Mouse (Mus musculus): Measurements from ENCODE around the gene Foxd4.

The Foxd4 gene

GRCm38 (mm10) chr19:24875129-24875870 lies 25.7 kb downstream of the Foxd4 start, which contains the start of gene Gm10053:
Gene Gm10053, plus strand, starts transcription at chr19:24875686.
- in situ Hi-C loops (cut with MboI, MseI): loop anchor here (25.0 kb wide), 1 partner anchor 737 kb away; the partner anchor contains the start of gene Dmrt3

- in situ Hi-C loops (cut with MboI, MseI): loop anchor here (5.0 kb wide), 1 partner anchor 157 kb away; no protein-coding TSS in a partner anchor
Measured at GRCm38 (mm10) chr19:24873873-24874272, 27.1 kb downstream of the Foxd4 start.

GRCm38 (mm10) chr19:24871037-24871635 lies 29.9 kb downstream of the Foxd4 start:
- in situ Hi-C loops (cut with MboI, MseI): loop anchor here (5.0 kb wide), 1 partner anchor 154 kb away; no protein-coding TSS in a partner anchor

GRCm38 (mm10) chr19:24865436-24865835 lies 35.6 kb downstream of the Foxd4 start:
- in situ Hi-C loops (cut with MboI, MseI): loop anchor here (10.0 kb wide), 1 partner anchor 571 kb away; no protein-coding TSS in a partner anchor

- in situ Hi-C loops (cut with MboI, MseI): loop anchor here (10.0 kb wide), 1 partner anchor 567 kb away; no protein-coding TSS in a partner anchor
Measured at GRCm38 (mm10) chr19:24861612-24862451, 39.2 kb downstream of the Foxd4 start, which contains the start of gene Pgm5. Gene Pgm5, minus strand, starts transcription at chr19:24861855.

- in situ Hi-C loops (cut with MboI, MseI): loop anchor here (10.0 kb wide), 1 partner anchor 566 kb away; no protein-coding TSS in a partner anchor
Measured at GRCm38 (mm10) chr19:24861276-24861611, 39.8 kb downstream of the Foxd4 start.

GRCm38 (mm10) chr19:24851456-24852315 lies 49.3 kb downstream of the Foxd4 start:
- in situ Hi-C loops (cut with MboI, MseI): no loop called here

All from T-helper 2 cell (primary cell).